Mouse (Mus musculus) lung, postnatal 36 days (tissue): ENCODE results near the gene Prkch.
A peak's percentile ranks its signal among the peaks of the same experiment; 100 is the strongest.

Source experiments
- DNase-seq: peaks from one replicate; pipeline ENCODE4 v3.0.0; 2022; ENCODE audit warnings: mixed read lengths

Prkch gene

GRCm38 (mm10) chr12:73764649-73765525 is 180.3 kb downstream of the Prkch start:
- peak; percentile 32 for DNase-seq

- peak; percentile 60 for DNase-seq
These were observed 181.6 kb downstream of the Prkch start for GRCm38 (mm10) chr12:73766152-73766551.

GRCm38 (mm10) chr12:73768788-73769187 is 184.2 kb downstream of the Prkch start:
- DNase-seq, result peak; percentile 66

- DNase-seq, result no peak
These were observed 184.9 kb downstream of the Prkch start for GRCm38 (mm10) chr12:73769536-73769935.

GRCm38 (mm10) chr12:73770771-73771170 is 186.2 kb downstream of the Prkch start:
- DNase-seq, result no peak

- DNase-seq, result no peak
These were observed 190.3 kb downstream of the Prkch start for GRCm38 (mm10) chr12:73774793-73775385.

GRCm38 (mm10) chr12:73776401-73776945 is 191.9 kb downstream of the Prkch start:
- no peak for DNase-seq

- DNase-seq, result no peak
These were observed 193.1 kb downstream of the Prkch start for GRCm38 (mm10) chr12:73777673-73778072.

GRCm38 (mm10) chr12:73779332-73780231 is 195.0 kb downstream of the Prkch start:
- DNase-seq, result peak; percentile 87

GRCm38 (mm10) chr12:73781425-73782032 is 196.9 kb downstream of the Prkch start:
- no peak for DNase-seq

- DNase-seq, result peak; percentile 78
These were observed 202.3 kb downstream of the Prkch start for GRCm38 (mm10) chr12:73786909-73787308.

GRCm38 (mm10) chr12:73788850-73789249 is 204.3 kb downstream of the Prkch start:
- DNase-seq, result no peak

- peak; percentile 42 for DNase-seq
These were observed 206.0 kb downstream of the Prkch start for GRCm38 (mm10) chr12:73790571-73791108.

- DNase-seq, result no peak
These were observed 208.6 kb downstream of the Prkch start for GRCm38 (mm10) chr12:73793216-73793615.

- DNase-seq, result no peak
These were observed 209.1 kb downstream of the Prkch start for GRCm38 (mm10) chr12:73793744-73794143.

GRCm38 (mm10) chr12:73794151-73794883 is 209.7 kb downstream of the Prkch start:
- DNase-seq, result peak; percentile 84

GRCm38 (mm10) chr12:73799671-73800070 is 215.1 kb downstream of the Prkch start:
- no peak for DNase-seq

GRCm38 (mm10) chr12:73800886-73801285 is 216.3 kb downstream of the Prkch start:
- no peak for DNase-seq

- no peak for DNase-seq
These were observed 217.2 kb downstream of the Prkch start for GRCm38 (mm10) chr12:73801845-73802244.

GRCm38 (mm10) chr12:73802379-73803057 is 217.9 kb downstream of the Prkch start:
- no peak for DNase-seq

GRCm38 (mm10) chr12:73803946-73804345 is 219.3 kb downstream of the Prkch start:
- no peak for DNase-seq
